Mouse (Mus musculus) thymus, adult 2 months (tissue): ENCODE results near the gene Rogdi.

ENCODE experiments used
- CTCF ChIP-seq: fragments of 200-500 bp; IDR thresholded peaks from 2 replicates; pipeline ENCODE4 v1.5.1; 2012; ENCODE audit warnings: mild to moderate bottlenecking, control low read depth, low read length, moderate library complexity, borderline replicate concordance; ENCODE audit not compliant: control insufficient read depth, poor library complexity, insufficient read depth; ENCODE audit errors: extremely low read depth
- POLR2A ChIP-seq: fragments of 200-500 bp; IDR thresholded peaks from 2 replicates; pipeline ENCODE4 v1.6.1; 2012; ENCODE audit warnings: mild to moderate bottlenecking, low read length, control low read depth, moderate library complexity; ENCODE audit not compliant: control insufficient read depth, poor library complexity, insufficient read depth; ENCODE audit errors: extremely low read depth

DNA sequence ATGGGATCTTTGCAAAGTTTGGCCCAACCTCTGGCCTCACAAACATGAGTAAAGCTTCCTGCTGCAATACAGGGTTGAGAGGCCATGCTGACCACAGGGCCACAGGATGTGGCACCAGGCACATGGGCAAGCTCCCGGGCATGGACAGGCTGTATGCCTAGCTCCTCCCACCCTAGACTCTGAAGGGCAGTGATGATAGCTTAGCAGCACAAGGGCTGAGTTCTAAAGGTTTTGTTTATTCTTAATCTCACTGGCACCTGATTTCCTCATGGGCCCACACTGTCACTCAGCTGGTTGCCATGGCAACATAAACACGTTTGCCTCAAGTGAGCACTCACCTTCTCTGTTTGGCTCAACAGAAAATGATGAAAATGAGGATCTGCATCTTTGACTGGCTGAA, 16.5 kb upstream of the Rogdi start:
- TF ChIP-seq CTCF: no peak
- no peak for TF ChIP-seq POLR2A
